Mouse (Mus musculus): ENCODE data around the gene Olfr455.

DNA sequence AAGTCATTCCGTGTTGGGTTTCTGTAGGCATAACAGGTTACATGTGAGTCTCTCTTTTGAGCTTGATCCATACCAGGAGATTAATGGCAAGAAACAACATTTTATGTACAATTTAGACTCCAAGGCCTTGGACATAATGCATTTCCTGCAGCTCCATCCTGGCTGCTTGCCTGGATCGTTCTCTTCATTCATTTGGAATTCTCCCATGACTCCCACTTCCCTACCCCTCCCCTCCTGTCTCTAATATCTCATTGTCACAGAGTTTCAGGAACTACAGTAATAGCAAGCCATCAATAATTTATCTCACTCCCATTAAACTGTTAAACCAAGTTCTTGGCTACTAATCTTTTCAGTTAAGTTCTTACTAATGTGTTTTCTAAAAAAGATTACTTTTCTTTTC, 43.9 kb downstream of the Olfr455 start:
- TF ChIP-seq POLR2A (IDR thresholded peaks at IDR 0.05; ENCODE audit: insufficient read depth, low read depth, low read length) (no peak), CTCF (IDR thresholded peaks at IDR 0.05; ENCODE audit: insufficient read depth, low read depth, low read length) (no peak)
